ENCODE assay signal across 27 mouse cellular contexts in the genomic region with DNA sequence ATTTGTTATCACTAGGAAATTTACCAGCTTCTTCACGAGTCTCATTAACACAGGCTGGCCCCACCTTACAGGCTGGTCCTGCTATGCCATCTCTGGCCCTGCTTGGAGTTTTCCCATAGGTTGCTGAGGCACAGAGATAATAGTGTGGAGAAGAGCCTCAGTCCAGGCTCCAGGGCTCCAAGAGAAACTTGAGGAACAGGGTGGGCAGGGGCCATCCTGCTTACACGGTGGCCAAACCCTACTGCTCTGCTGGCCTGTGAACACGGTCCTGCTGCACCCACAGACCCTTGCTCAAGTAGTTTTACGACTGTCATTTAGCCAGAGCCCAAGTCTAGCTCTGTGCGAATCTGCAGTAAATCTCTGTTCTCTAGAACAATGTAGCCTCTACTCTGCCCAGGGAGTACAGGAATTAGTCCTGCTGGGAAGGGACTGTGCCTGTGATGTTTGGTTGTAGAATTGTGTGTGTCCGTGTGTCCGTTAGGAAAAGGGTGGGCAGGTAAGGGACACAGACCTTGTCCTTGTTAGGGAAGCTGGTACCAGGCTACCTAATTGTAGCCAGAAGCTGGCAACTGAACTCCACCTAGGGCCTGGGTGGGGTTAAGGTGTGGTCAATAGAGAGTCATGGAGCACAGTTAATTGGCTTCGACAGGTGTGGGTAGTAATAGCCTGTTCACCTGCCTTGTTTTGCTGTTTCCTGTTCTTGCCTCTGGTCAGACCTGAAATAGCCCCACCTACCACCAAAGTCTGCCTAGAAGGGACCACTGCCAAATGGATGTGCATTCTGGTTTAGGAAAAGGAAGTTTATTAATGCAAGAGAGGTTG. TPM values are rescaled to one million over a fixed set of nuclear protein-coding genes. Genes with fewer than 3 reads are reported as not detected.
DNase-seq lines count a peak whose midpoint lies in the region; ATAC-seq and TF ChIP-seq lines count a peak whose summit lies in the region.
"Had no signal": no experiment of that assay in that cellular context is flagged by ENCODE, and none has a peak within 500 bp of the region (broad histone marks: within the 10 kb centered on the region; RNA-seq: fewer than 3 reads in every experiment).

No protein-coding gene starts in this region.

- no peaks in the 10 kb centered on the region for H3K27me3 ChIP-seq in heart, embryonic 14.5 days (ENCODE audit: control insufficient read depth, insufficient read depth, low read length)
- no peaks in the 10 kb centered on the region for H3K27me3 ChIP-seq in E14TG2a.4 (ENCODE audit: insufficient read depth, low read length)
- no peaks in the 10 kb centered on the region for H3K27me3 ChIP-seq in intestine, embryonic 15.5 days (replicated peaks)
- H3K27me3 ChIP-seq in limb, embryonic 15.5 days = no peaks in the 10 kb centered on the region
- H3K27me3 ChIP-seq: CH12.LX; embryonic facial prominence, embryonic 15.5 days; forebrain, embryonic 13.5 days; heart, embryonic 15.5 days; hindbrain, embryonic 12.5 days; limb, embryonic 13.5 days; liver, embryonic 12.5 days; neural tube, embryonic 12.5 days had no signal

- WGBS in heart, embryonic 14.5 days = 73% methylated on average over 8 of the region's 8 CpGs
- 44% methylated on average over 8 of the region's 8 CpGs for WGBS in intestine, embryonic 15.5 days
- 37% methylated on average over 8 of the region's 8 CpGs for WGBS in limb, embryonic 15.5 days

- no peak for TF ChIP-seq CTCF in E14TG2a.4 (conservative IDR thresholded peaks at IDR 0.05; ENCODE audit: low read length)

- H3K27ac ChIP-seq in heart, embryonic 14.5 days (replicated peaks in 1 of 2; ENCODE audit: control insufficient read depth in 1 of 2, insufficient read depth in 1 of 2, low read depth in 2 of 2, low read length in 2 of 2) = no peak overlapping the region
- H3K27ac ChIP-seq in intestine, embryonic 15.5 days = peak overlapping the region; percentile 38
- no peak overlapping the region for H3K27ac ChIP-seq in limb, embryonic 15.5 days
- H3K27ac ChIP-seq: embryonic facial prominence, embryonic 10.5 days; embryonic facial prominence, embryonic 15.5 days; forebrain, embryonic 13.5 days; heart, embryonic 15.5 days; hindbrain, embryonic 12.5 days; limb, embryonic 13.5 days; liver, embryonic 12.5 days; neural tube, embryonic 12.5 days had no signal

- peaks cover 6% of the 10 kb centered on the region for H3K36me3 ChIP-seq in heart, embryonic 14.5 days (ENCODE audit: control insufficient read depth, insufficient read depth, low read length)
- peaks cover 6% of the 10 kb centered on the region for H3K36me3 ChIP-seq in E14TG2a.4 (ENCODE audit: insufficient read depth, low read length)
- no peaks in the 10 kb centered on the region for H3K36me3 ChIP-seq in intestine, embryonic 15.5 days
- peaks cover 7% of the 10 kb centered on the region for H3K36me3 ChIP-seq in limb, embryonic 15.5 days
- H3K36me3 ChIP-seq: liver, embryonic 12.5 days had no signal

- ATAC-seq in heart, embryonic 14.5 days (ENCODE audit: insufficient number of reproducible peaks, insufficient read depth, low FRiP score, low read depth) = peak; percentile 50; the same call in 1 of the 2 replicates
- ATAC-seq in intestine, embryonic 15.5 days = peak; percentile 88
- 0 out of 2 replicates have a peak, but pooled peaks have one; percentile 61 for ATAC-seq in limb, embryonic 15.5 days (ENCODE audit: insufficient number of reproducible peaks, low FRiP score, low TSS enrichment, low read depth)
- ATAC-seq: forebrain, embryonic 13.5 days; liver, embryonic 12.5 days; liver, postnatal 0 days had no signal

- H3K9ac ChIP-seq in heart, embryonic 14.5 days (ENCODE audit: low read length) = no peak overlapping the region
- H3K9ac ChIP-seq in intestine, embryonic 15.5 days = no peak overlapping the region
- H3K9ac ChIP-seq in limb, embryonic 15.5 days = no peak overlapping the region
- H3K9ac ChIP-seq: embryonic facial prominence, embryonic 15.5 days; forebrain, embryonic 13.5 days; heart, embryonic 15.5 days; hindbrain, embryonic 12.5 days; limb, embryonic 13.5 days; liver, embryonic 12.5 days; liver, postnatal 0 days; neural tube, embryonic 12.5 days had no signal

- peaks cover 3% of the 10 kb centered on the region; the same call in 1 of the 2 replicates for H3K9me3 ChIP-seq in heart, embryonic 14.5 days (ENCODE audit: control insufficient read depth, low read length)
- peaks cover 14% of the 10 kb centered on the region for H3K9me3 ChIP-seq in E14TG2a.4 (ENCODE audit: low read length)
- H3K9me3 ChIP-seq in intestine, embryonic 15.5 days = no peaks in the 10 kb centered on the region
- H3K9me3 ChIP-seq in limb, embryonic 15.5 days = no peaks in the 10 kb centered on the region
- H3K9me3 ChIP-seq: embryonic facial prominence, embryonic 15.5 days; forebrain, embryonic 13.5 days; heart, embryonic 15.5 days had no signal

- no peaks in the 10 kb centered on the region for H3K4me1 ChIP-seq in heart, embryonic 14.5 days (ENCODE audit: control insufficient read depth in 2 of 2, insufficient read depth in 2 of 2, low read length in 2 of 2)
- peaks cover 45% of the 10 kb centered on the region for H3K4me1 ChIP-seq in E14TG2a.4 (replicated peaks; ENCODE audit: low read depth, low read length)
- peaks cover 7% of the 10 kb centered on the region for H3K4me1 ChIP-seq in intestine, embryonic 15.5 days (replicated peaks)
- H3K4me1 ChIP-seq in limb, embryonic 15.5 days = 0 out of 2 replicates have a peak, but pooled peaks cover 3% of the 10 kb centered on the region
- H3K4me1 ChIP-seq: embryonic facial prominence, embryonic 10.5 days; embryonic facial prominence, embryonic 15.5 days; forebrain, embryonic 13.5 days; heart, embryonic 15.5 days; hindbrain, embryonic 12.5 days; liver, embryonic 12.5 days had no signal

- no peak overlapping the region for H3K4me2 ChIP-seq in heart, embryonic 14.5 days (ENCODE audit: low read length)
- H3K4me2 ChIP-seq in intestine, embryonic 15.5 days (replicated peaks) = no peak overlapping the region
- H3K4me2 ChIP-seq in limb, embryonic 15.5 days = no peak overlapping the region
- H3K4me2 ChIP-seq: embryonic facial prominence, embryonic 15.5 days; forebrain, embryonic 13.5 days; heart, embryonic 15.5 days; hindbrain, embryonic 12.5 days; limb, embryonic 13.5 days; liver, embryonic 12.5 days; neural tube, embryonic 12.5 days had no signal

- no peak for DNase-seq in heart, adult 8-10 months (ENCODE audit: low spot score)
- DNase-seq in right cerebral cortex, adult 2 months (ENCODE audit: low spot score in 2 of 2) = no peak
- DNase-seq in adrenal gland, postnatal 14 days = no peak
- DNase-seq: adrenal gland, postnatal 36 days; cerebellum, adult 18-20 months; cerebellum, postnatal 14 days; gastrocnemius, postnatal 10 days; kidney, adult 2 months; kidney, postnatal 36 days; liver, postnatal 0 days; lung, postnatal 36 days; midbrain, embryonic 14.5 days; right cerebral cortex, adult 18-20 months; right cerebral cortex, postnatal 4 days had no signal

- no peak overlapping the region for H3K4me3 ChIP-seq in heart, embryonic 14.5 days (ENCODE audit: control insufficient read depth in 1 of 2, insufficient read depth in 1 of 2, low read depth in 1 of 2, low read length in 2 of 2)
- H3K4me3 ChIP-seq in E14TG2a.4 (replicated peaks; ENCODE audit: low read length) = peak overlapping the region; percentile 20; the same call in 1 of the 2 replicates
- no peak overlapping the region for H3K4me3 ChIP-seq in intestine, embryonic 15.5 days (replicated peaks)
- H3K4me3 ChIP-seq in limb, embryonic 15.5 days = no peak overlapping the region
- H3K4me3 ChIP-seq: embryonic facial prominence, embryonic 10.5 days; embryonic facial prominence, embryonic 15.5 days; forebrain, embryonic 13.5 days; heart, embryonic 15.5 days; hindbrain, embryonic 12.5 days; limb, embryonic 13.5 days; liver, embryonic 12.5 days; neural tube, embryonic 12.5 days had no signal

RNA-seq across cellular contexts. Expression of a gene that starts 35.3 kb away (rescaled TPM):
- polyA plus RNA-seq in heart, embryonic 14.5 days (2014; fragmentation: Nextera tagmentation; extraction: Ambion mirVana) = 65.5 and 94.5 TPM in 2 replicates
- 10 to 100 TPM; 32.5 to 68.0 (median 39.8) TPM for total RNA-seq in heart, adult 8-10 months (2022)
- 59.3 and 64.8 TPM in 2 replicates for polyA plus RNA-seq in intestine, embryonic 15.5 days (2015; fragmentation: Nextera tagmentation; extraction: Ambion mirVana)
- 47.8 and 59.8 TPM in 2 replicates for polyA plus RNA-seq in limb, embryonic 15.5 days (2015; fragmentation: Nextera tagmentation; extraction: Ambion mirVana)
- total RNA-seq in adrenal gland, postnatal 14 days (2021) = 94.2 and 101 TPM in 2 replicates
